Mouse (Mus musculus): ENCODE measurements at regions not wholly inside any gene's neighbourhood (a gene's known extent, or its start where the extent isn't known, plus 50 kb on each side); places are given as distances from the start of the nearest gene placed in this dataset.

DNA sequence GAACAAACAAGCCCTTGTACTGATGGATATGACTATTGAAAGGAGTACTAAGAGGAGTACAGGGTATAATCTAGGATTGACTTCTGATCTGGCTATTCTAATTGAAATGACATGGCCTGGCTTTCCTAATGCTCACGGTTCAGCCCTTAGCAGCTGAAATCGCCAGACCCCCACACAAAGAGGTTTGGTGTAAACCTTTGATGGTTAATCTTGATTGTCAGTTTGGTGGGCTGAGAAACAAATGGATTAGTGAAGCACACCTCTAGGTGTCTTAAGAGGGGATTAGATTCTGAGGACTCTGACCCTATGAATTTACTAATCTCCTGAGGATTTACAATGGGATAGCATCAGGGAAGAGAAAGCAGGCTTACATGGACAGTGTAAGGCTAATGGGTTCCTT, 623.4 kb upstream of the Adamts9 start:
- TF ChIP-seq CTCF (IDR thresholded peaks at IDR 0.05; ENCODE audit: borderline replicate concordance, insufficient read depth, low read depth, low read length): no peak
- TF ChIP-seq POLR2A (IDR thresholded peaks at IDR 0.05; ENCODE audit: borderline replicate concordance, insufficient read depth, low read length): no peak

All from cerebellum, adult 2 months (tissue).